Mouse (Mus musculus): ENCODE data around the gene Foxk1.

DNA sequence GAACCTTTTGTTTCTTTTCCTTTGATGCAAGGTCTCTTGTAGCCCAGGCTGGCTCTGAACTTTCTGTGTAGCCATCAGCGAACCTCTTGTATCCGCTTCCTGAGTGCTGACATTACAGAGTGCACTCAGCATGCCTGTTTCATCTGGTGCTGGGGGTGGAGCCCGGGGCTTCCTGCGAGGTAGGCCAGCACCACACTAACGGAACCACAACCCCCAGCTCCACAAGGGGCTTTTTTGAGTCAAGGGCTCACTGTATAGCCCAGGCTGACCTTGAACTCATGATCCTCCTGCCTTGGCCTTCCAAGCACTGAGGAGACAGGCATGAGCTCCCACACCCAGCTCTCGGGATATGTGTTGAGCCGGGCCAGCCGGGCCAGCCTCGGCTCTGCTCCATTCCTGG is 49.5 kb downstream of the Foxk1 start:
- TF ChIP-seq TAL1 (IDR thresholded peaks at IDR 0.05; ENCODE audit: low read length): no peak
- TF ChIP-seq GATA1 (IDR thresholded peaks at IDR 0.05; ENCODE audit: low read length): no peak

Data from erythroblast, embryonic 14.5 days (primary cell).